Mouse (Mus musculus) erythroblast, embryonic 14.5 days (primary cell): ENCODE measurements around the gene Snx5.

Source experiments
- GATA1 ChIP-seq: IDR thresholded peaks from 2 replicates; pipeline ENCODE4 v1.6.1; 2012; ENCODE audit warnings: low read length, inconsistent platforms, mixed read lengths
- TAL1 ChIP-seq: IDR thresholded peaks from 3 replicates; pipeline ENCODE4 v1.6.1; 2012; ENCODE audit warnings: low read length, inconsistent platforms, mixed read lengths

- TF ChIP-seq GATA1 (no peak), TAL1 (no peak)
Measured at GRCm38 (mm10) chr2:144311372-144311771, 40.7 kb upstream of the Snx5 start.
